Mouse (Mus musculus): ENCODE data around the gene Sgcd.

Sgcd gene

GRCm38 (mm10) chr11:47015683-47016082 lies 973.1 kb downstream of the Sgcd start:
- no peak for DNase-seq (ENCODE audit: low read depth, low spot score)

- DNase-seq (ENCODE audit: low read depth, low spot score), result no peak
Measured at GRCm38 (mm10) chr11:47014278-47014677, 974.5 kb downstream of the Sgcd start.

- DNase-seq (ENCODE audit: low read depth, low spot score), result no peak
Measured at GRCm38 (mm10) chr11:47010166-47010565, 978.6 kb downstream of the Sgcd start.

GRCm38 (mm10) chr11:47005301-47005875 lies 983.4 kb downstream of the Sgcd start:
- DNase-seq (ENCODE audit: low read depth, low spot score), result no peak

- no peak for DNase-seq (ENCODE audit: low read depth, low spot score)
Measured at GRCm38 (mm10) chr11:46939311-46939710, 1049.5 kb downstream of the Sgcd start.

GRCm38 (mm10) chr11:46924946-46925345 lies 1063.8 kb downstream of the Sgcd start:
- DNase-seq (ENCODE audit: low read depth, low spot score), result no peak

GRCm38 (mm10) chr11:46920244-46920643 lies 1068.5 kb downstream of the Sgcd start:
- no peak for DNase-seq (ENCODE audit: low read depth, low spot score)

- DNase-seq (ENCODE audit: low read depth, low spot score), result no peak
Measured at GRCm38 (mm10) chr11:46912656-46913237, 1076.0 kb downstream of the Sgcd start.

- peak; percentile 61 for DNase-seq (ENCODE audit: low read depth, low spot score)
Measured at GRCm38 (mm10) chr11:46904281-46904680, 1084.5 kb downstream of the Sgcd start.

- DNase-seq (ENCODE audit: low read depth, low spot score), result no peak
Measured at GRCm38 (mm10) chr11:46889093-46889492, 1099.7 kb downstream of the Sgcd start.

GRCm38 (mm10) chr11:46882456-46882855 lies 1106.3 kb downstream of the Sgcd start:
- no peak for DNase-seq (ENCODE audit: low read depth, low spot score)

- no peak for DNase-seq (ENCODE audit: low read depth, low spot score)
Measured at GRCm38 (mm10) chr11:46875774-46876173, 1113.0 kb downstream of the Sgcd start.

- no peak for DNase-seq (ENCODE audit: low read depth, low spot score)
Measured at GRCm38 (mm10) chr11:46868594-46868993, 1120.2 kb downstream of the Sgcd start.

GRCm38 (mm10) chr11:46864809-46865208 lies 1124.0 kb downstream of the Sgcd start:
- DNase-seq (ENCODE audit: low read depth, low spot score), result peak; percentile 15

GRCm38 (mm10) chr11:46848221-46848971 lies 1140.4 kb downstream of the Sgcd start:
- peak; percentile 19 for DNase-seq (ENCODE audit: low read depth, low spot score)

GRCm38 (mm10) chr11:46847827-46848220 lies 1140.9 kb downstream of the Sgcd start:
- peak; percentile 34 for DNase-seq (ENCODE audit: low read depth, low spot score)

GRCm38 (mm10) chr11:46846661-46847060 lies 1142.1 kb downstream of the Sgcd start:
- peak; percentile 54 for DNase-seq (ENCODE audit: low read depth, low spot score)

Measured in R1 (cell line).